Mouse (Mus musculus): ENCODE measurements around the gene Chia1.

- TF ChIP-seq CTCF (IDR thresholded peaks at IDR 0.05; ENCODE audit: low read depth) (no peak), EP300 (IDR thresholded peaks at IDR 0.05; ENCODE audit: low read depth) (no peak)
Measured at GRCm38 (mm10) chr3:106171135-106171731, 58.2 kb downstream of the Chia1 start.
